8 mouse cellular contexts compared by ENCODE assay signal in the genomic region with DNA sequence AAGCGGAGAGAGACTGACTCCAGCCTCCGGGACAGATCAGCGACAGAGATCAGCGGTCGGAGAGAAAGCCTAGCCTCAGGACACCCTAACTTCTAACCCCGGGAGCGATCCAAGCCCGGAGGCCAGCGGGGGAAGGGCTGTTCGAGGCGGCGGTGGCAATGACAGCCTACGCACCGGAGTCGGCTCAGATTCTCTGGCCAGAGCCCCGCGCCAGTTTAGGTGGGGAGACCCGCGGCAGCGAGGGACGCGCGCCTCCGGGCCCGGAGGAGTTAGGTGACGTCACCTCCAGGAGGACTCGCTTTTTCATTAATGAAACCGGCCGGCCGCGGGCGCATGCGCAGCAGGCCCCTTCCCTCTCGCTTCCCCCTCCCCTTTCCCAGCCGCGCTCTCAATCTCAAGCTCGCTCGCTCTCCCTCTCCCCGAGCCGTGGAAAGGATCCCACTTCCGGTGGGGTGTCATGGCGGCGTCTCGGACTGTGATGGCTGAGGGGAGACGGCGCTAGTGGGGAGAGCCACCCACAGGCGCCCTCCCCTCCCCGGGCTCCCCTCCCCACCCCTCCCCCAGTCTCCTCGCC. TPM values are rescaled to one million over a fixed set of nuclear protein-coding genes. Genes with fewer than 3 reads are reported as not detected.
A peak's percentile ranks its signal among the peaks of the same experiment; 100 is the strongest.
DNase-seq lines count a peak whose midpoint lies in the region; ATAC-seq and TF ChIP-seq lines count a peak whose summit lies in the region.

Gene Nf1 (plus strand): TSS at position 460 of the 574 bp plus-strand sequence.

- peaks cover 6% of the 10 kb centered on the region for H3K9me3 ChIP-seq in hindbrain, embryonic 10.5 days
- no peaks in the 10 kb centered on the region for H3K9me3 ChIP-seq in lung, postnatal 0 days (ENCODE audit: low read length)

- peak within 1 kb of the TSS; percentile 98 for H3K27ac ChIP-seq in hindbrain, embryonic 10.5 days
- H3K27ac ChIP-seq in lung, postnatal 0 days (ENCODE audit: low read length), result peak within 1 kb of the TSS; percentile 90

- H3K4me1 ChIP-seq in hindbrain, embryonic 10.5 days (replicated peaks), result peaks cover 22% of the 10 kb centered on the region
- 0 out of 2 replicates have a peak, but pooled peaks cover 3% of the 10 kb centered on the region for H3K4me1 ChIP-seq in lung, postnatal 0 days (ENCODE audit: insufficient read depth, low read depth, low read length)

- peak within 1 kb of the TSS; percentile 78 for H3K4me2 ChIP-seq in lung, postnatal 0 days (replicated peaks; ENCODE audit: low read depth, low read length)

- TF ChIP-seq CTCF in lung, postnatal 0 days (IDR thresholded peaks at IDR 0.05), result no peak

- ATAC-seq in frontal cortex, adult (ENCODE audit: low TSS enrichment), result peak; percentile 88
- peak; percentile 96 for ATAC-seq in lung, postnatal 0 days

- peak within 1 kb of the TSS; percentile 77 for H3K4me3 ChIP-seq in hindbrain, embryonic 10.5 days
- H3K4me3 ChIP-seq in lung, postnatal 0 days (ENCODE audit: low read depth, low read length), result peak within 1 kb of the TSS; percentile 98

- peak within 1 kb of the TSS; percentile 91 for H3K9ac ChIP-seq in lung, postnatal 0 days (replicated peaks; ENCODE audit: low read depth)

- peak; percentile 73 for DNase-seq in MEL-GATA-1-ER (ENCODE audit: extremely low read depth, low read depth)
- peak; percentile 95 for DNase-seq in cerebellum, adult 8-10 months
- peak; percentile 98 for DNase-seq in hindbrain, embryonic 10.5 days (ENCODE audit: low spot score)
- DNase-seq in layer of hippocampus, adult 9-11 months, result peak; percentile 96
- peak; percentile 99 for DNase-seq in lung, postnatal 0 days (ENCODE audit: low spot score)
- DNase-seq in ovary, postnatal 14 days (ENCODE audit: low spot score), result peak; percentile 95
- peak; percentile 85 for DNase-seq in thymus, postnatal 14 days

- WGBS in hindbrain, embryonic 10.5 days, result under 1% methylated on average over 49 of the region's 49 CpGs
- WGBS in lung, postnatal 0 days, result 0% methylated on average over 41 of the region's 49 CpGs

- H3K27me3 ChIP-seq in hindbrain, embryonic 10.5 days (ENCODE audit: insufficient read depth, poor library complexity, severe bottlenecking), result 0 out of 2 replicates have a peak, but pooled peaks cover 7% of the 10 kb centered on the region
- H3K27me3 ChIP-seq in lung, postnatal 0 days (replicated peaks; ENCODE audit: insufficient read depth, low read length), result no peaks in the 10 kb centered on the region

- peaks cover 30% of the 10 kb centered on the region for H3K36me3 ChIP-seq in hindbrain, embryonic 10.5 days
- H3K36me3 ChIP-seq in lung, postnatal 0 days (ENCODE audit: insufficient read depth, low read length), result no peaks in the 10 kb centered on the region

- TF ChIP-seq EP300 in lung, postnatal 0 days (IDR thresholded peaks at IDR 0.05), result no peak

RNA-seq across cellular contexts. Expression of gene Nf1, which starts in this region (rescaled TPM):
- polyA plus RNA-seq in hindbrain, embryonic 10.5 days (2016; fragmentation: Nextera tagmentation; extraction: Ambion mirVana), result 5.5 and 5.9 TPM in 2 replicates
- polyA plus RNA-seq in lung, postnatal 0 days (2015; fragmentation: Nextera tagmentation; extraction: Ambion mirVana), result 7.2 and 7.5 TPM in 2 replicates

Comparison
In these comparisons a context has a peak if more than half of its experiments do, and no peak if none do; other contexts are left out.
1. Peak in every context shown above with its lines: DNase-seq, ATAC-seq, H3K4me3 ChIP-seq and H3K27ac ChIP-seq.